26 mouse cellular contexts compared by ENCODE assay signal in genomic region chr7:135240006-135240405, GRCm38 (mm10). TPM values are rescaled to one million over a fixed set of nuclear protein-coding genes. Genes with fewer than 3 reads are reported as not detected.
DNase-seq lines count a peak whose midpoint lies in the region.
"Had no signal": no experiment of that assay in that cellular context is flagged by ENCODE, and none has a peak within 500 bp of the region (broad histone marks: within the 10 kb centered on the region; RNA-seq: fewer than 3 reads in every experiment).

No protein-coding gene starts in this region.

- no peaks in the 10 kb centered on the region for H3K36me3 ChIP-seq in heart, embryonic 10.5 days
- H3K36me3 ChIP-seq: embryonic facial prominence, embryonic 12.5 days; embryonic facial prominence, embryonic 15.5 days; forebrain, embryonic 10.5 days; forebrain, embryonic 12.5 days had no signal

- H3K27ac ChIP-seq in heart, embryonic 10.5 days, result no peak overlapping the region
- H3K27ac ChIP-seq: embryonic facial prominence, embryonic 12.5 days; embryonic facial prominence, embryonic 15.5 days; forebrain, embryonic 10.5 days; forebrain, embryonic 12.5 days had no signal

- H3K4me1 ChIP-seq in heart, embryonic 10.5 days, result no peaks in the 10 kb centered on the region
- H3K4me1 ChIP-seq: forebrain, embryonic 12.5 days had no signal

- intact Hi-C loops in gastrocnemius, postnatal 14 days (cut with DNase I; ENCODE audit: low total_unique reads), result no loop called here

- H3K9me3 ChIP-seq in heart, embryonic 10.5 days, result no peaks in the 10 kb centered on the region
- H3K9me3 ChIP-seq: embryonic facial prominence, embryonic 12.5 days; embryonic facial prominence, embryonic 15.5 days; forebrain, embryonic 10.5 days; forebrain, embryonic 12.5 days had no signal

- peaks cover 5% of the 10 kb centered on the region; the same call in 1 of the 2 replicates for H3K27me3 ChIP-seq in heart, embryonic 10.5 days (ENCODE audit: insufficient read depth, poor library complexity, severe bottlenecking)
- H3K27me3 ChIP-seq: embryonic facial prominence, embryonic 12.5 days; embryonic facial prominence, embryonic 15.5 days; forebrain, embryonic 12.5 days had no signal

- DNase-seq in gastrocnemius, postnatal 14 days, result peak; percentile 7
- no peak for DNase-seq in gastrocnemius, adult 18-20 months (ENCODE audit: low spot score)
- peak; percentile 67 for DNase-seq in heart, embryonic 10.5 days (ENCODE audit: low spot score)
- no peak for DNase-seq in heart, postnatal 4 days
- DNase-seq in kidney, postnatal 10 days, result peak; percentile 17
- no peak for DNase-seq in kidney, postnatal 36 days
- DNase-seq: adrenal gland, adult 2 months; adrenal gland, postnatal 10 days; adrenal gland, postnatal 25 days; cerebellum, adult 11 months; cerebellum, adult 18-20 months; cerebellum, adult 8-10 months; cerebellum, adult 9-11 months; cerebellum, postnatal 14 days; cerebellum, postnatal 36 days; embryo, embryonic 11 days had no signal

- WGBS in heart, embryonic 10.5 days, result 79% methylated on average over 6 of the region's 6 CpGs

- no peak overlapping the region for H3K4me3 ChIP-seq in heart, embryonic 10.5 days
- H3K4me3 ChIP-seq: embryonic facial prominence, embryonic 12.5 days; embryonic facial prominence, embryonic 15.5 days; erythroblast, embryonic 14.5 days; forebrain, embryonic 10.5 days; forebrain, embryonic 12.5 days had no signal

RNA-seq across cellular contexts. Expression of gene Nps, which starts 18.5 kb away (rescaled TPM):
- total RNA-seq in gastrocnemius, postnatal 14 days (2021), result under 1 TPM in 1 of 2 experiments, not detected in 1; 0.27 TPM
- total RNA-seq in gastrocnemius, adult 18-20 months (2021), result not detected
- polyA plus RNA-seq in heart, embryonic 10.5 days (2016; fragmentation: Nextera tagmentation; extraction: Ambion mirVana), result not detected in 2 replicates
- under 1 TPM in 1 of 2 experiments, not detected in 1; 0.63 TPM for total RNA-seq in heart, postnatal 4 days (2021)
- total RNA-seq: adrenal gland, adult 2 months; adrenal gland, postnatal 10 days; adrenal gland, postnatal 25 days; common myeloid progenitor, adult 5-6 weeks; ES-E14; MEL had no signal
- polyA plus RNA-seq: adrenal gland, adult 2 months; C2C12; embryonic facial prominence, embryonic 15.5 days; erythroblast, embryonic 14.5 days; forebrain, embryonic 10.5 days; forebrain, embryonic 12.5 days; forebrain, embryonic 14.5 days had no signal

Comparison
In these comparisons a context has a peak if more than half of its experiments do, and no peak if none do; other contexts are left out.
1. DNase-seq: peak in gastrocnemius, postnatal 14 days (single experiment), heart, embryonic 10.5 days (single experiment) and kidney, postnatal 10 days (single experiment); none in gastrocnemius, adult 18-20 months (single experiment), heart, postnatal 4 days (single experiment) and kidney, postnatal 36 days (0 of 2).